Mouse (Mus musculus) ES-Bruce4 (cell line): Measurements from ENCODE around the gene Nkpd1.

Source experiments
- CTCF ChIP-seq: IDR thresholded peaks from one replicate; pipeline ENCODE4 v1.8.1; 2011; ENCODE audit warnings: low read depth, low read length
- EP300 ChIP-seq: IDR thresholded peaks from 2 replicates; pipeline ENCODE4 v1.6.1; 2011; ENCODE audit warnings: low read depth, low read length; ENCODE audit not compliant: insufficient read depth
- POLR2A ChIP-seq: IDR thresholded peaks from one replicate; pipeline ENCODE4 v1.8.1; 2011; ENCODE audit warnings: low read length; ENCODE audit not compliant: insufficient read depth

DNA sequence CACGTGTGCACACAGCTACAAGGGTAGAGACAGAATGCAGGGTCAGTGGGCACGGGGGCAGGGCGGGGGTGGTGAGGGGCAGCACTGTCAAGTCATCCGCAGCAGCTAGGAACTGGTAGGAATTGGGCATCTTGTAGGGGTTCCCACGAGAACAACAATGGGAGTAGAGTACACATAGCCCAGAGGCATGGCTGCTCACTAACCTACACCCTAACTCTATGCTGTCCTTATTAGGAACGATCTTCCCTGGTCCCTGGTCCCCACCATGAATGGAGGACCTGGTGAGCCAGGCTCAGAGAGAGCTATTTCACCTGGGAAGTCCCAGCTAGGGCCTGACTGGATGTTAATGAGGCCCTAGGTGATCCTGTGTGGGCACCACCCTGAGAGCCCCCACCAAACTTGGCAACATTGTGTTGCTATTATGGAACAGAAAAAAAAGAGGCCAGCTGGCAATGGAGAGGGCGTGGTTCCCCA, 24.1 kb downstream of the Nkpd1 start:
- no peak for TF ChIP-seq CTCF
- no peak for TF ChIP-seq EP300
- TF ChIP-seq POLR2A = no peak
